Mouse (Mus musculus) heart, embryonic 13.5 days (tissue): ENCODE data around the gene Psmd13. TPM values are rescaled to one million over a fixed set of nuclear protein-coding genes. Genes with fewer than 3 reads are reported as not detected.
A peak's percentile ranks its signal among the peaks of the same experiment; 100 is the strongest.

Source experiments
- ATAC-seq: fragments of 200-750 bp; cut with Nextera tagmentation; 2 replicates; pipeline ENCODE4 v1.8.0; 2017; ENCODE audit warnings: moderate TSS enrichment; ENCODE audit not compliant: insufficient number of reproducible peaks, low FRiP score, low TSS enrichment; ENCODE audit errors: extremely low read depth
- H3K27ac ChIP-seq: fragments of 300-500 bp; sonication (generic); replicated peaks from 2 replicates; pipeline ENCODE4 v1.5.1; 2015; ENCODE audit warnings: moderate library complexity, mild to moderate bottlenecking, inconsistent platforms
- H3K27me3 ChIP-seq: fragments of 300-500 bp; sonication (generic); replicated peaks from 2 replicates; pipeline ENCODE4 v1.6.1; 2015; ENCODE audit warnings: mild to moderate bottlenecking, inconsistent platforms
- H3K36me3 ChIP-seq: fragments of 300-500 bp; sonication (generic); 2 replicates; pipeline ENCODE4 v1.6.1; 2015; ENCODE audit warnings: mild to moderate bottlenecking, inconsistent platforms
- H3K4me1 ChIP-seq: fragments of 300-500 bp; sonication (generic); 2 replicates; pipeline ENCODE4 v1.6.1; 2015; ENCODE audit warnings: inconsistent platforms
- H3K4me2 ChIP-seq: fragments of 300-500 bp; sonication (generic); 2 replicates; pipeline ENCODE4 v1.6.1; 2015; ENCODE audit warnings: inconsistent platforms, mild to moderate bottlenecking, moderate library complexity
- H3K4me3 ChIP-seq: fragments of 300-500 bp; sonication (generic); 2 replicates; pipeline ENCODE4 v1.5.1; 2015; ENCODE audit warnings: moderate library complexity, mild to moderate bottlenecking, inconsistent platforms
- H3K9ac ChIP-seq: fragments of 300-500 bp; sonication (generic); 2 replicates; pipeline ENCODE4 v1.6.1; 2015; ENCODE audit warnings: inconsistent platforms, mild to moderate bottlenecking, moderate library complexity
- H3K9me3 ChIP-seq: fragments of 300-500 bp; sonication (generic); 2 replicates; pipeline ENCODE4 v1.6.1; 2016; ENCODE audit warnings: inconsistent platforms
- WGBS: fragments of 180-500 bp; shearing (Covaris S2); methylation state at CpG from one replicate; pipeline ENCODE4 v1.1.7; 2015; ENCODE audit warnings: mixed read lengths; 5-methylcytosine and 5-hydroxymethylcytosine counted together
- polyA plus RNA-seq: library from polyadenylated mRNA; unstranded; fragments of >200 nt; fragmentation: Nextera tagmentation; extraction: Ambion mirVana; gene quantifications from 2 replicates; pipeline ENCODE4 v1.2.1, GENCODE M21; 2015

Psmd13 gene
- polyA plus RNA-seq, 1 experiment from 2014 or later, result 164 TPM

- no peak for ATAC-seq
- Histone ChIP-seq H3K9ac (no peak overlapping the region), H3K36me3 (peaks cover under 1% of the 10 kb centered on the region; the same call in 1 of the 2 replicates), H3K4me1 (peaks cover 10% of the 10 kb centered on the region; the same call in 1 of the 2 replicates), H3K9me3 (no peaks in the 10 kb centered on the region), H3K27ac (no peak overlapping the region), H3K4me2 (no peak overlapping the region), H3K4me3 (no peak overlapping the region), H3K27me3 (peaks cover 64% of the 10 kb centered on the region)
- WGBS, result 57% methylated on average over 4 of the region's 4 CpGs
Observed at GRCm38 (mm10) chr7:140845683-140846082, 36.1 kb upstream of the Psmd13 start.

GRCm38 (mm10) chr7:140846676-140847075 lies 35.1 kb upstream of the Psmd13 start:
- Histone ChIP-seq H3K27ac (no peak overlapping the region), H3K4me3 (no peak overlapping the region), H3K4me1 (peaks cover 10% of the 10 kb centered on the region; the same call in 1 of the 2 replicates), H3K9me3 (no peaks in the 10 kb centered on the region), H3K36me3 (peaks cover 10% of the 10 kb centered on the region), H3K27me3 (peaks cover 54% of the 10 kb centered on the region), H3K9ac (no peak overlapping the region), H3K4me2 (no peak overlapping the region)
- WGBS, result 78% methylated on average over 10 of the region's 10 CpGs
- ATAC-seq, result no peak

DNA sequence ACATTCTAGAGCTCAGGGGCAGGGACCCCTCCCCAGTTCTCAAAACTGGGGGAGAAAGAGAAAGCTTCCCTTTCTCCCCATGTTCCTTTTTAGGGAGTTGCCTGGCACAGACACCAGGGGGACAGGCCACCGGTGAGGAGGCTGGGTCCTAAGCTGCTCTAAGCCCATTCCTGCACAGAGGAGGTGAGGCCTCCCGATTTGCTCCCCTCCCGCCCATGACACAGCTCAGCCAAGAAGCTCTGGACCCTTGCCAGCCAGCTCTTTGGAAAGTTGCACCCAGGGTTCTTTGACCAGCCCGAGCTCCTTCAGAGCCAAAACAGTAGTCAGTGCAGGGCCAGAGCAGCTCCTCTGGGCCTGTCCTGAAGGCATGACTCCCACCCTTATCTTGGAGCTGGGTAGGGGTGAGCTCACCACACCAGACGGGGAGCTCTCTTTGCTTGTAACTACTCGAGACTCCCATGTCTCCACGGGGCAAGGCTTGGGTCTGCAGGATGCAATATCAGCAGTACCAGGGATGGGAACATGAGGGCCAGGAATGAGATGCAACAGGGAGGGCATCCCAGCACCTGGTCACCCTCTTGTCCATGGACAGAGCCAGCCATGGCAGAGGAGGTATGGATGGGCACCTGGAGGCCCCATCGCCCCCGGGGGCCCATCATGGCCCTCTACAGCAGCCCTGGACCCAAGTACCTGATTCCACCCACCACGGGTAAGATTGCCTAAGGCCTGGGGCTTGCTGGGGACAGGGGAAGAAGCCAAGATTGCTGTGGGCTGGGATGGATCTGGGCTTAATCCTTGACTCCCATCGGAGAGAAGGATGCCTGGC lies 33.8 kb upstream of the Psmd13 start, which contains the start of gene Odf3:
Odf3 (plus strand) TSS at position 51 of the 826 bp plus-strand sequence.
- 48% methylated on average over 11 of the region's 11 CpGs for WGBS
- Histone ChIP-seq H3K27ac (no peak within 1 kb of the TSS), H3K9me3 (no peaks in the 10 kb centered on the region), H3K4me1 (peaks cover 10% of the 10 kb centered on the region; the same call in 1 of the 2 replicates), H3K4me3 (no peak within 1 kb of the TSS), H3K9ac (peak within 1 kb of the TSS; percentile 37), H3K36me3 (peaks cover 23% of the 10 kb centered on the region), H3K4me2 (no peak within 1 kb of the TSS), H3K27me3 (peaks cover 41% of the 10 kb centered on the region)
- no peak for ATAC-seq

GRCm38 (mm10) chr7:140848591-140848990 lies 33.2 kb upstream of the Psmd13 start:
- Histone ChIP-seq H3K9me3 (no peaks in the 10 kb centered on the region), H3K9ac (no peak overlapping the region), H3K27ac (no peak overlapping the region), H3K4me2 (no peak overlapping the region), H3K4me1 (peaks cover 10% of the 10 kb centered on the region; the same call in 1 of the 2 replicates), H3K27me3 (peaks cover 35% of the 10 kb centered on the region), H3K36me3 (peaks cover 29% of the 10 kb centered on the region), H3K4me3 (no peak overlapping the region)
- ATAC-seq, result no peak
- 83% methylated on average over 10 of the region's 10 CpGs for WGBS

- no peak overlapping the region for H3K4me3 ChIP-seq
- no peak for ATAC-seq
- H3K4me2 ChIP-seq, result no peak overlapping the region
- H3K27ac ChIP-seq, result no peak overlapping the region
- 96% methylated on average over 4 of the region's 4 CpGs for WGBS
- H3K9ac ChIP-seq, result no peak overlapping the region
- peaks cover 5% of the 10 kb centered on the region; the same call in 1 of the 2 replicates for H3K27me3 ChIP-seq
- peaks cover 20% of the 10 kb centered on the region for H3K4me1 ChIP-seq
- no peaks in the 10 kb centered on the region for H3K9me3 ChIP-seq
- peaks cover 43% of the 10 kb centered on the region for H3K36me3 ChIP-seq
Observed at GRCm38 (mm10) chr7:140851916-140852315, 29.9 kb upstream of the Psmd13 start.

DNA sequence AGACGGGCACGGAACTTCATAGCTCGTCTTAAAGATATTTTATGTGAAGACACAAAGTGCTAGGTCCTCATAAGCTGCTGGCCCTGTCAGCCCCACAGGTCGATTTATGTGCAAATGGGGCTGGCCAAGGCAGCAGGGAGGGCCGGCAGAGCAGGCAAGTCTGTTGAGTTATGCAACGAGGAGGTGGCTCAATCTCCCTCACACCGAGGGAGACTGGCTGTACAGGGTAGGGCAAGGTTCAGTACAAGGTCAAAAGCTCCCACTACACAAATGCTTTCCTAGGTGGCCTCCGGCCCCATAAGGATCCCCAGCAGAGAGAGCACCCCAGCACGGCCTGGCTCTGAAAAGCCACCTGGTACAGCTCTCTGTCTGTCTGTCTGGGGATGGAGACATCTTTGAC lies 28.4 kb upstream of the Psmd13 start:
- no peaks in the 10 kb centered on the region for H3K9me3 ChIP-seq
- no peak for ATAC-seq
- no peaks in the 10 kb centered on the region for H3K27me3 ChIP-seq
- no peak overlapping the region for H3K9ac ChIP-seq
- peaks cover 43% of the 10 kb centered on the region for H3K36me3 ChIP-seq
- H3K4me3 ChIP-seq, result no peak overlapping the region
- WGBS, result 84% methylated on average over 9 of the region's 9 CpGs
- H3K4me2 ChIP-seq, result no peak overlapping the region
- H3K27ac ChIP-seq, result no peak overlapping the region
- H3K4me1 ChIP-seq, result peaks cover 18% of the 10 kb centered on the region

- peaks cover 54% of the 10 kb centered on the region for H3K36me3 ChIP-seq
- no peak overlapping the region for H3K27ac ChIP-seq
- peak overlapping the region; percentile 70; the same call in 1 of the 2 replicates for H3K4me3 ChIP-seq
- no peak for ATAC-seq
- H3K4me1 ChIP-seq, result peaks cover 28% of the 10 kb centered on the region
- no peak overlapping the region for H3K9ac ChIP-seq
- H3K27me3 ChIP-seq, result no peaks in the 10 kb centered on the region
- 91% methylated on average over 18 of the region's 18 CpGs for WGBS
- no peaks in the 10 kb centered on the region for H3K9me3 ChIP-seq
- H3K4me2 ChIP-seq, result peak overlapping the region; percentile 96; the same call in 1 of the 2 replicates
Observed at GRCm38 (mm10) chr7:140854483-140854882, 27.3 kb upstream of the Psmd13 start.

DNA sequence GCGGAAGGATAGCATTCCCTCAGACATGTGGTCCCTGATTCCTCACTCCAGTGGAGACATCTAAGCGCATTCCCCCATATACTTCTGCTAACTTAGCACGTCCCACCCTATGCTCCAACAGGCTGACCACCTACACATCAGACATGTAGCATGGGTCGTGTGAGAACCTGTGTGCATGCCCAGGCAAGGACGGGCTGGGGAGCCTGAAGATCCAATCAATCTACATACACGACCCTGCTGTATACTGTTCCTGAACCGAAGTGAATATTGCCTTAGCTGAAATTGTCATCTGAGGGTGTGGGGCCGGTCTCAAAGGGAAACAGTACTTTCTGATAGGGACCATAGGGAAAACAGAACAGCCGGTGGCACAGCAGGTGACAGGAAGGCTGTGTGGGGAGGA lies 26.6 kb upstream of the Psmd13 start:
- H3K9ac ChIP-seq, result peak overlapping the region; percentile 96
- H3K9me3 ChIP-seq, result no peaks in the 10 kb centered on the region
- H3K27me3 ChIP-seq, result no peaks in the 10 kb centered on the region
- no peak overlapping the region for H3K27ac ChIP-seq
- 67% methylated on average over 9 of the region's 9 CpGs for WGBS
- H3K4me3 ChIP-seq, result peak overlapping the region; percentile 70
- ATAC-seq, result no peak
- peaks cover 61% of the 10 kb centered on the region for H3K36me3 ChIP-seq
- peaks cover 28% of the 10 kb centered on the region for H3K4me1 ChIP-seq
- H3K4me2 ChIP-seq, result peak overlapping the region; percentile 96

- H3K9me3 ChIP-seq, result no peaks in the 10 kb centered on the region
- ATAC-seq, result peak; percentile 69
- peak within 1 kb of the TSS; percentile 70 for H3K4me3 ChIP-seq
- H3K36me3 ChIP-seq, result peaks cover 66% of the 10 kb centered on the region
- H3K4me2 ChIP-seq, result peak within 1 kb of the TSS; percentile 96
- no peaks in the 10 kb centered on the region for H3K27me3 ChIP-seq
- H3K4me1 ChIP-seq, result peaks cover 28% of the 10 kb centered on the region
- WGBS, result under 1% methylated on average over 51 of the region's 51 CpGs
- H3K27ac ChIP-seq, result peak within 1 kb of the TSS; percentile 93
- peak within 1 kb of the TSS; percentile 96 for H3K9ac ChIP-seq
Observed at GRCm38 (mm10) chr7:140855860-140856784, 25.6 kb upstream of the Psmd13 start, which contains the start of gene Gm45785. Gm45785 (minus strand) TSS chr7:140856331.

DNA sequence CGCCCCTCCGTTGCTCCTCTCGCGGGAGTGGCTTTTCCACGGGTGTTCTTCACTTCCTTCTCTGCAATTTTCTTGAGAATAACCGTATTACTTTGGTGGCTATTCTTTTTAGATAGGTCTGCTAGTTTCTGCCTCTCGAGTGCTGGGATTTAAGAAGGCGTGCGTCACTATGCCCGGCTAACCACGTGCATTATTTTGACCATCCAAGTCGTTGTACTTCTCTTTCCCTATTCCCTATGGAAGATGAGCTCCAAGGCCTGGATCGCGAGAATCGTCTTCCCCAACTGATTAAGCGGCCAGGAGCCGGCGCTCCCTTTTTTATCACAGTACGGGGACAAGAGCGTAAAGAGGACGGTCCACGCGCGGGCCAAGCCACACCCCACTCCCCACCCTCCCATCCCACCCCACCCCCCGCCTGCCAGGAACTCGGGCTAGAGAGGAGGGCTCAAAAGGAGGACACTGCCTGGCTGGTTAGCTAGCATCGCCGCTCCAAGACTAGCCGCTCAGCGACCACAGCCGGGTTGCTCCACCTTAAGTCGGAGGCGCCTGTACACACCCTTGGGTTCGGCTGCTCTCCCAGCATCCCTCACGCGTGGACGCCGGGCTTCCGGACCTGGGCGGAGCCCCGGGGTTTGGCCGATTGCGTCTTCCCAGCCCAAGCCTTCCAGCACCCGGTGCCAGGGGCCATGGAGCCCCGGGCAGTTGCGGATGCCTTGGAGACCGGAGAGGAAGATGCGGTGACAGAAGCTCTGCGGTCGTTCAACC lies 24.8 kb upstream of the Psmd13 start, which contains the start of gene Ric8a:
Ric8a (plus strand) TSS at position 173 of the 765 bp plus-strand sequence.
- H3K36me3 ChIP-seq, result peaks cover 66% of the 10 kb centered on the region
- under 1% methylated on average over 50 of the region's 50 CpGs for WGBS

More for the DNA sequence above, 24.8 kb upstream of the Psmd13 start, which contains the start of gene Ric8a:
- Histone ChIP-seq H3K4me1 (peaks cover 28% of the 10 kb centered on the region), H3K27ac (peak within 1 kb of the TSS; percentile 93), H3K27me3 (no peaks in the 10 kb centered on the region), H3K9me3 (no peaks in the 10 kb centered on the region), H3K9ac (peak within 1 kb of the TSS; percentile 96), H3K4me2 (peak within 1 kb of the TSS; percentile 96), H3K4me3 (peak within 1 kb of the TSS; percentile 70)
- peak; percentile 52 for ATAC-seq
